Mouse (Mus musculus) forebrain, embryonic 15.5 days (tissue): ENCODE measurements around the gene Fam133b. TPM values are rescaled to one million over a fixed set of nuclear protein-coding genes. Genes with fewer than 3 reads are reported as not detected.
A peak's percentile ranks its signal among the peaks of the same experiment; 100 is the strongest.
"Not testable (repeated sequence)": the region's sequence is repeated elsewhere in the genome, so short reads cannot be mapped to it uniquely, and the experiment has no call there.

Experiments
- ATAC-seq: fragments of 200-750 bp; cut with Nextera tagmentation; replicated peaks from 2 replicates; pipeline ENCODE4 v1.8.0; 2017; ENCODE audit warnings: mild to moderate bottlenecking, moderate TSS enrichment, moderate library complexity
- H3K27ac ChIP-seq: fragments of 300-500 bp; sonication (generic); replicated peaks from 2 replicates; pipeline ENCODE4 v1.5.1; 2015; ENCODE audit warnings: mild to moderate bottlenecking, inconsistent platforms
- H3K27me3 ChIP-seq: fragments of 300-500 bp; sonication (generic); 2 replicates; pipeline ENCODE4 v1.6.1; 2015; ENCODE audit warnings: inconsistent platforms
- H3K36me3 ChIP-seq: fragments of 300-500 bp; sonication (generic); 2 replicates; pipeline ENCODE4 v1.6.1; 2015; ENCODE audit warnings: mild to moderate bottlenecking, inconsistent platforms
- H3K4me1 ChIP-seq: fragments of 300-500 bp; sonication (generic); 2 replicates; pipeline ENCODE4 v1.6.1; 2015; ENCODE audit warnings: inconsistent platforms
- H3K4me2 ChIP-seq: fragments of 300-500 bp; sonication (generic); replicated peaks from 2 replicates; pipeline ENCODE4 v1.6.1; 2015; ENCODE audit warnings: mild to moderate bottlenecking, inconsistent platforms
- H3K4me3 ChIP-seq: fragments of 300-500 bp; sonication (generic); 2 replicates; pipeline ENCODE4 v1.5.1; 2015; ENCODE audit warnings: mild to moderate bottlenecking, inconsistent platforms
- H3K9ac ChIP-seq: fragments of 300-500 bp; sonication (generic); replicated peaks from 2 replicates; pipeline ENCODE4 v1.6.1; 2015; ENCODE audit warnings: mild to moderate bottlenecking, inconsistent platforms
- H3K9me3 ChIP-seq: fragments of 300-500 bp; sonication (generic); 2 replicates; pipeline ENCODE4 v1.6.1; 2016; ENCODE audit warnings: inconsistent platforms
- WGBS: fragments of 180-500 bp; shearing (Covaris S2); methylation state at CpG from one replicate; pipeline ENCODE4 v1.1.7; 2015; ENCODE audit warnings: mixed read lengths; 5-methylcytosine and 5-hydroxymethylcytosine counted together
- polyA plus RNA-seq: library from polyadenylated mRNA; unstranded; fragments of >200 nt; fragmentation: Nextera tagmentation; extraction: Ambion mirVana; gene quantifications from 2 replicates; pipeline ENCODE4 v1.2.1, GENCODE M21; 2015

Fam133b gene
- polyA plus RNA-seq, 1 experiment from 2014 or later: 28.4 TPM

- Histone ChIP-seq H3K27me3 (no peaks in the 10 kb centered on the region), H3K9me3 (no peaks in the 10 kb centered on the region; the same call in 1 of the 2 replicates), H3K4me1 (no peaks in the 10 kb centered on the region), H3K4me2 (no peak overlapping the region), H3K9ac (no peak overlapping the region), H3K36me3 (peaks cover 92% of the 10 kb centered on the region), H3K4me3 (no peak overlapping the region), H3K27ac (no peak overlapping the region)
- ATAC-seq: no peak
- WGBS: 93% methylated on average over 2 of the region's 2 CpGs
These were observed 34.3 kb downstream of the Fam133b start for GRCm38 (mm10) chr5:3577939-3578338.

DNA sequence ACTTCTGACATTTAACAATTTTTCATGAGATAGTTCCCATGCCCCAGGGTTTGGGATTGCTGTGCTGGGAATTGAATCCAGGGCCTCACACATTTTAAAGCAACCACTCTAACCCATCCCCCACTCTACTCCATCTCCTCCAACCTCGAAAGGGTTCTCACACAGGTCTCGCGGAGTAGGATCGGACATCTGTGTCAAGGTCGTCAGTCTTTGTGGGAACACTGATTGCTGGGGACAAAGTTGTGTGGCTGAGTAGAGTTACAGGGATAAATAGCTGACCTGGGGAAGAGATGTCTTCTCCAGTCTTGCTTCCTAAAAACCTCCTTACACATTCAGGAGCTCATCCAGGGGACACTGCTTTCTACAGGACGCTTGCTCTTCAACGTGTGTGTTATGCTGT, 35.4 kb downstream of the Fam133b start:
- H3K4me3 ChIP-seq: no peak overlapping the region
- no peak for ATAC-seq
- no peak overlapping the region for H3K9ac ChIP-seq
- H3K4me1 ChIP-seq: no peaks in the 10 kb centered on the region
- H3K27me3 ChIP-seq: no peaks in the 10 kb centered on the region
- H3K9me3 ChIP-seq: no peaks in the 10 kb centered on the region; the same call in 1 of the 2 replicates
- H3K27ac ChIP-seq: no peak overlapping the region
- peaks cover 90% of the 10 kb centered on the region for H3K36me3 ChIP-seq
- no peak overlapping the region for H3K4me2 ChIP-seq
- WGBS: 94% methylated on average over 7 of the region's 7 CpGs

- Histone ChIP-seq H3K27me3 (no peaks in the 10 kb centered on the region), H3K4me2 (peak within 1 kb of the TSS; percentile 82), H3K9me3 (no peaks in the 10 kb centered on the region), H3K9ac (peak within 1 kb of the TSS; percentile 71), H3K4me1 (peaks cover 22% of the 10 kb centered on the region), H3K36me3 (peaks cover 10% of the 10 kb centered on the region), H3K27ac (peak within 1 kb of the TSS; percentile 61), H3K4me3 (peak within 1 kb of the TSS; percentile 92)
- peak; percentile 99 for ATAC-seq
- under 1% methylated on average over 50 of the region's 50 CpGs for WGBS
These were observed 52.2 kb downstream of the Fam133b start, which contains the start of gene Pex1 for GRCm38 (mm10) chr5:3595693-3596398. Gene Pex1 (plus strand): TSS chr5:3596066.

DNA sequence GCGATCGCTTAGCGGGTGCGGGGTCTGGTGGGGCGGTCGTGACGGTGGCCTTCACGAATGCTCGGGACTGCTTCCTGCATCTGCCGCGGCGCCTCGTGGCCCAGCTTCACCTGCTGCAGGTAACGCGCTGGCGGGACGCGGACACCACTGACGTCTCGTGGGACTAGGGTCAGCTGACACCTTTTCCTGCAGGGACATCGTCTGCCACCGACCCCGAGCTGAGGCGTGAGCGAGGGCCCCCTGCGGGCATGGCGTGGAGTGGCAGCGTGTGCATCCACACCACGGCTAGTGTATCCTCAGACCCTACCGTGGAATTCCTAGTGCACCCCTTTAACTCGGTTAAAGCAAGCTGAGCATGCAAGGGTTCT, 52.8 kb downstream of the Fam133b start, which contains the start of gene Rbm48:
TSS of gene Rbm48 (minus strand) at position 187 of the 368 bp plus-strand sequence.
- Histone ChIP-seq H3K27ac (peak within 1 kb of the TSS; percentile 61), H3K9ac (peak within 1 kb of the TSS; percentile 71), H3K4me3 (peak within 1 kb of the TSS; percentile 92), H3K36me3 (peaks cover 5% of the 10 kb centered on the region), H3K4me2 (peak within 1 kb of the TSS; percentile 82), H3K27me3 (no peaks in the 10 kb centered on the region), H3K9me3 (no peaks in the 10 kb centered on the region), H3K4me1 (peaks cover 22% of the 10 kb centered on the region)
- WGBS: 0% methylated on average over 31 of the region's 31 CpGs
- peak; percentile 86 for ATAC-seq

DNA sequence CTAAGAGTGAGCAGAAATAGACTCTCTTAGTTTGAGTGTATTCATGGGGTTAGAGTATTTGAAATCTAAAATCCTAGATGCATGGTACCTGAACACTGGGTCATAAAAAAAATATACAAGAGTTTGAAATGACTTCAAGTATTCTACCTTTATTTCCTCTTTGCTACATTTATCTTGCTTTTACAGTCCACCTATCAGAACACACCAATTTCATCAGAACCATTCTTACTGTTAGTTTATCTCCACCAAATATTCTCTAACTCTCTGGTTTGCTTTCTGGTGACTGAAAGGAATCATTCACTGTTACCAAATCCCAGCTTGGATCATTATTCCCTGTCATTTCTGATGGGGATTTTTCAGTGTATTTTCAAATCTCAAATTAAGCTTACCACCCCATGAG, 53.5 kb downstream of the Fam133b start:
- no peak overlapping the region for H3K27ac ChIP-seq
- peak overlapping the region; percentile 71 for H3K9ac ChIP-seq
- no peaks in the 10 kb centered on the region for H3K9me3 ChIP-seq
- H3K36me3 ChIP-seq: no peaks in the 10 kb centered on the region
- ATAC-seq: no peak
- peak overlapping the region; percentile 92 for H3K4me3 ChIP-seq
- peak overlapping the region; percentile 75 for H3K4me2 ChIP-seq
- peaks cover 22% of the 10 kb centered on the region for H3K4me1 ChIP-seq
- H3K27me3 ChIP-seq: no peaks in the 10 kb centered on the region

- H3K4me3 ChIP-seq: no peak overlapping the region
- no peaks in the 10 kb centered on the region for H3K36me3 ChIP-seq
- WGBS: 94% methylated on average over 5 of the region's 5 CpGs
- no peak overlapping the region for H3K27ac ChIP-seq
- no peaks in the 10 kb centered on the region for H3K9me3 ChIP-seq
- no peak overlapping the region for H3K4me2 ChIP-seq
- no peak for ATAC-seq
- no peak overlapping the region for H3K9ac ChIP-seq
- H3K4me1 ChIP-seq: peaks cover 22% of the 10 kb centered on the region
- no peaks in the 10 kb centered on the region for H3K27me3 ChIP-seq
These were observed 55.1 kb downstream of the Fam133b start for GRCm38 (mm10) chr5:3598766-3599165.

- no peaks in the 10 kb centered on the region for H3K9me3 ChIP-seq
- 91% methylated on average over 1 of the region's 1 CpGs for WGBS
- no peak overlapping the region for H3K4me2 ChIP-seq
- H3K4me1 ChIP-seq: peaks cover 12% of the 10 kb centered on the region
- ATAC-seq: no peak
- H3K36me3 ChIP-seq: peaks cover 10% of the 10 kb centered on the region
- no peak overlapping the region for H3K4me3 ChIP-seq
- no peaks in the 10 kb centered on the region for H3K27me3 ChIP-seq
- no peak overlapping the region for H3K9ac ChIP-seq
- no peak overlapping the region for H3K27ac ChIP-seq
These were observed 56.7 kb downstream of the Fam133b start for GRCm38 (mm10) chr5:3600298-3600697.

DNA sequence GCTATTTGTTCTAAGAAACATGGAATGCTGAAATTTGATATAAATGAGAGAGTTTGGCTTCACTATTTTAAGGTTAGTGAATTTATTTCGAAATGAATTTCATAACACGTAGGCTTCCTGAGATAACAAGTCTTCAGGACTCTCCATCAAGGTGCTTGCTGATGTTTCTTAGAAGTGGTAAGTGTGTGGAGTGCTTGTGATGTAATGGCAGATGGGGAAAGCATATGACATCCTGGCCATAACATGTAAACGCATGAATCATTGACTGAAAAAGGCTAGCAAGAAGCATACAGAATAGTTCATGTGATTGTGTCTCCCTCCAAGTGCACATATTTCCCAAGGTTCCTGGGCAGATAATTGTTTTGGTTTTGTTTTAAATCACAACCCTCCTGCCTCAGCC, 57.2 kb downstream of the Fam133b start:
- 95% methylated on average over 3 of the region's 3 CpGs for WGBS

DNA sequence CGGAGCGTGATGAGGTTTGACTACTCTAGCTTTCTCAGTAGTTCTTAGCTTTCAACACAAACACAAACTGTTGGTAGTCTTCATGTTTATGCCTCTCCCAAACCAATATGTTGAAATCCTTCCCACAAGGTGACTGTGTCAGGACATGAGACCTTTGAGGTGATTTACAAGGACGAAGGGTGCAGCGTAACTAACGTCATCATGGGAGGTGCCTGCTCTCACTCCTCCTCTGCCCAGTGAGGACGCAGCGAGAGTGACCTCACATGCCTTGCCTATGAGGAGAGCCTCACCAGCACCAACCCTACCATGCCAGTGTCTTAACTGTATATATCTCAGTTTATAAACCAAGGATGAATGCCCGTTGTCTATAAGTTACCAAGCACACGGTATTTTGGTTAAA, 63.5 kb downstream of the Fam133b start:
- Histone ChIP-seq H3K27ac (no peak overlapping the region), H3K4me2 (no peak overlapping the region), H3K9ac (no peak overlapping the region), H3K36me3 (peaks cover 53% of the 10 kb centered on the region), H3K4me3 (no peak overlapping the region), H3K9me3 (no peaks in the 10 kb centered on the region), H3K4me1 (no peaks in the 10 kb centered on the region), H3K27me3 (no peaks in the 10 kb centered on the region)
- WGBS: 95% methylated on average over 9 of the region's 9 CpGs
- no peak for ATAC-seq

More for the DNA sequence above, 57.2 kb downstream of the Fam133b start:
- Histone ChIP-seq H3K9ac (no peak overlapping the region), H3K4me1 (peaks cover 10% of the 10 kb centered on the region), H3K27ac (no peak overlapping the region), H3K4me3 (no peak overlapping the region), H3K4me2 (no peak overlapping the region), H3K27me3 (no peaks in the 10 kb centered on the region), H3K9me3 (no peaks in the 10 kb centered on the region), H3K36me3 (peaks cover 14% of the 10 kb centered on the region)
- ATAC-seq: no peak

DNA sequence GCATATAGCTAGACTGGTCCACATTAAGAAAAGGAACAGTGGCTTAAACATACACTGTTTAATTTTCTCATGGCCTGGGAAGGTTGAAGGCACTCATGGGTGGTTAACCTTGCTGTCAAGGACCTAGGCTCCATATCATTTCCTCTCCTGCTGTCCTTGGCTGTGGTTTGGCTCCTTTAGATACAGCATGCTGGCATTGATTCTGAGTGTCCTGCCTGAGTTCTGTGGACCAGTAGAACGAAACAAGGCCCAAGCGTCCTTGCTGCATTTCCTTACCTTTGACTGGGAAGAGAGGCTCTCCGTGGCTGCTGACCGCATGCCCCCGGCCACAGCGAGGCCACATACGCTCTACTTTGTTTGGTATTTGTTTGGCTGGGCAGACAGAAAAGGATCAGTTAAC, 65.6 kb downstream of the Fam133b start:
- peaks cover 58% of the 10 kb centered on the region for H3K36me3 ChIP-seq
- no peak overlapping the region for H3K4me2 ChIP-seq
- H3K27me3 ChIP-seq: no peaks in the 10 kb centered on the region
- no peak overlapping the region for H3K4me3 ChIP-seq
- H3K9ac ChIP-seq: no peak overlapping the region
- 96% methylated on average over 7 of the region's 7 CpGs for WGBS
- no peaks in the 10 kb centered on the region for H3K9me3 ChIP-seq
- ATAC-seq: no peak
- H3K4me1 ChIP-seq: no peaks in the 10 kb centered on the region
- H3K27ac ChIP-seq: no peak overlapping the region

DNA sequence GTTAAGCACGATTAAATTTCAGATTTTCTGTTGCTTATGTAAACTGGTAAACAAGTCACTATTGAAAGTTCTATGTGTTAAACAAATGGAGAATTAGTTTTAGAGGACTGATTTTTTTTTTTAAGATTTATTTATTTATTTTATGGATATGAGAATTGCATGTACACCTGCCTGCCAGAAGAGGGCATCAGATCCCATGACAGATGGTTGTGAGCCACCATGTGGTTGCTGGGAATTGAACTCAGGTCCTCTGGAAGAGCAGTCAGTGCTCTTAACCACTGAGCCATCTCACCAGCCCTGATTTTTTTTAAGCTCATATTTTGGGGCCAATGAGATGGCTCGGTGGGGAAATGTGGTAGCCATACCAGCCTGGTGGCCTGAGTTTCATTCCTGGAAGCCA, 68.2 kb downstream of the Fam133b start:
- H3K4me1 ChIP-seq, H3K27ac ChIP-seq, H3K4me2 ChIP-seq, H3K4me3 ChIP-seq, H3K27me3 ChIP-seq, H3K9ac ChIP-seq, H3K9me3 ChIP-seq, ATAC-seq: not testable (repeated sequence)
- H3K36me3 ChIP-seq: peaks cover 60% of the 10 kb centered on the region
- WGBS: 91% methylated on average over 2 of the region's 2 CpGs
